Mouse (Mus musculus) embryonic fibroblast, embryonic 13.5 days (primary cell): Measurements from ENCODE around the gene Ak8.

Experiments
- CTCF ChIP-seq: IDR thresholded peaks from 2 replicates; pipeline ENCODE4 v1.5.1; 2011; ENCODE audit warnings: mild to moderate bottlenecking, control low read depth, low read length, moderate library complexity, borderline replicate concordance; ENCODE audit not compliant: insufficient read depth
- POLR2A ChIP-seq: IDR thresholded peaks from 2 replicates; pipeline ENCODE4 v1.6.1; 2011; ENCODE audit warnings: low read depth, mild to moderate bottlenecking, control low read depth, low read length, moderate library complexity

DNA sequence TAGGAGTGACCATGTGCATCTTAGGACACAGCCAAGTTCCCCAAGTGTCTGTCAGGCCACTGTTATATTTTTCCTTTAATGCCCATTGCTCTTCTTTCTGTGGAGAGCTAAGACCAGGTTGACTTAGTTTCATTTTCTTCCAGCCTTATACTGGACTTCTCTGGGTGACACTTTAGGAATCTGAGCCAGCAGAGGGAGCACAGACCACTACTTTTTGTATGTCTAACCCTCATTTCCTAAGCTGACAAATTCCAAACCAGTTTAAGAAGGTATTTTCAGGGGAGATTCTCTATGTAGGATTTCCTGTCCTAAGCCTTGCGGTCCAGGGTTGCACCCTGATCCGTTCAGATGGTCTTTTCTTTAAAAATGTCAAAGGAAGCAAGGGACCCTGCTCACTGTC lies 155.8 kb downstream of the Ak8 start:
- TF ChIP-seq CTCF: no peak
- no peak for TF ChIP-seq POLR2A
